Mouse (Mus musculus) small intestine, adult 2 months (tissue): Measurements from ENCODE around the gene Gm44511.

Source experiments
- CTCF ChIP-seq: fragments of 200-500 bp; IDR thresholded peaks from 2 replicates; pipeline ENCODE4 v1.5.1; 2012; ENCODE audit warnings: low read depth, mild to moderate bottlenecking, control low read depth, inconsistent platforms, low read length, moderate library complexity, mixed read lengths; ENCODE audit not compliant: insufficient replicate concordance, insufficient read length; ENCODE audit errors: extremely low read depth
- POLR2A ChIP-seq: fragments of 200-500 bp; IDR thresholded peaks from 2 replicates; pipeline ENCODE4 v1.6.1; 2012; ENCODE audit warnings: low read depth, mild to moderate bottlenecking, control low read depth, inconsistent platforms, low read length, moderate library complexity

- TF ChIP-seq POLR2A, result no peak
- no peak for TF ChIP-seq CTCF
Measured at GRCm38 (mm10) chr6:128836955-128837334, 10.8 kb upstream of the Gm44511 start.
